Mouse (Mus musculus): Measurements from ENCODE around the gene Mbl2. TPM values are rescaled to one million over a fixed set of nuclear protein-coding genes. Genes with fewer than 3 reads are reported as not detected.

Gene Mbl2
- not detected in 4 replicates for total RNA-seq (2023; ENCODE audit: inconsistent age)

GRCm38 (mm10) chr19:30232691-30233090 lies at the start of gene Mbl2:
Mbl2 (plus strand) TSS chr19:30232942.

Other genes with a start within 250 kb of the Mbl2 start
- gene Trpd52l3, start 229.2 kb upstream of the Mbl2 start, total RNA-seq (2023; ENCODE audit: inconsistent age): not detected in 4 replicates
- gene Uhrf2, start 202.4 kb upstream of the Mbl2 start, total RNA-seq (2023; ENCODE audit: inconsistent age): 71.7 to 90.2 TPM (median 79.6 TPM) in 4 replicates
- 0.26 to 0.75 TPM (median 0.39 TPM) in 4 replicates for gene Gldc, start 57.5 kb upstream of the Mbl2 start, total RNA-seq (2023; ENCODE audit: inconsistent age)